Mouse (Mus musculus) G1E (cell line): ENCODE data around the gene Enam. TPM values are rescaled to one million over a fixed set of nuclear protein-coding genes. Genes with fewer than 3 reads are reported as not detected.

Source experiments
- ATAC-seq: 2 replicates; pipeline ENCODE4 v1.8.0; 2016; ENCODE audit warnings: mild to moderate bottlenecking; ENCODE audit not compliant: insufficient number of reproducible peaks, poor library complexity, low FRiP score, severe bottlenecking; ENCODE audit errors: extremely low read depth
- DNase-seq: peaks from one replicate; pipeline ENCODE4 v3.0.0; 2012; ENCODE audit warnings: low spot score
- H3K27me3 ChIP-seq: 2 replicates; pipeline ENCODE4 v1.6.1; 2012; ENCODE audit warnings: mild to moderate bottlenecking, low read length, inconsistent platforms; ENCODE audit not compliant: insufficient read depth
- H3K36me3 ChIP-seq: replicated peaks from 2 replicates; pipeline ENCODE3; 2012; ENCODE audit warnings: mild to moderate bottlenecking, inconsistent platforms
- H3K4me1 ChIP-seq: 2 replicates; pipeline ENCODE4 v1.6.1; 2012; ENCODE audit warnings: low read depth, low read length, inconsistent platforms, mixed read lengths; ENCODE audit not compliant: insufficient read depth
- H3K4me3 ChIP-seq: 2 replicates; pipeline ENCODE4 v1.5.1; 2012; ENCODE audit warnings: low read depth, mild to moderate bottlenecking, inconsistent platforms, low read length, moderate library complexity, mixed read lengths
- H3K9me3 ChIP-seq: replicated peaks from 2 replicates; pipeline ENCODE4 v1.6.1; 2012; ENCODE audit warnings: inconsistent platforms
- CTCF ChIP-seq: IDR thresholded peaks from 2 replicates; pipeline ENCODE4 v1.5.1; 2012; ENCODE audit warnings: low read depth, low read length, inconsistent platforms, mixed read lengths
- GATA2 ChIP-seq: IDR thresholded peaks from 2 replicates; pipeline ENCODE4 v1.6.1; 2012; ENCODE audit warnings: low read depth, low read length, inconsistent platforms, borderline replicate concordance
- polyA plus RNA-seq: library from polyadenylated mRNA; stranded (reverse); fragments of >175 nt; gene quantifications from 2 replicates; pipeline ENCODE4 v1.2.3, GENCODE M21; 2012
- total RNA-seq, 2 experiments: library from RNA; stranded (forward) in 1 of 2; stranded (reverse) in 1 of 2; fragments of 200-1000 nt in 1 of 2; fragments of >200 nt in 1 of 2; fragmentation: Nextera tagmentation in 1 of 2; gene quantifications; 2 replicates each; pipeline ENCODE4 v1.2.3; 2014 to 2017

Enam gene
- total and polyA plus RNA-seq, 3 experiments, result 0.11 TPM; not detected in 2

- TF ChIP-seq GATA2 (no peak), CTCF (peak; percentile 65)
- peak; percentile 85 for DNase-seq
- H3K4me1 ChIP-seq, result peaks cover 18% of the 10 kb centered on the region
- peak within 1 kb of the TSS; percentile 96 for H3K4me3 ChIP-seq
- H3K36me3 ChIP-seq, result peaks cover 22% of the 10 kb centered on the region
- no peaks in the 10 kb centered on the region for H3K27me3 ChIP-seq
- H3K9me3 ChIP-seq, result no peaks in the 10 kb centered on the region
- peak; percentile 87 for ATAC-seq
These were observed 66.5 kb downstream of the Enam start, which contains the start of gene Utp3 for GRCm38 (mm10) chr5:88554086-88554886. TSS of gene Utp3 (plus strand) at chr5:88554462.

Other genes starting within 250 kb of the Enam start
- not detected in 2 replicates for gene Gm7714, start 219.1 kb upstream of the Enam start, total RNA-seq (2014; fragmentation: Nextera tagmentation)
- not detected in 2 replicates for gene Gm7714, start 219.1 kb upstream of the Enam start, total RNA-seq (2017)
- not detected in 2 replicates for gene Gm7714, start 219.1 kb upstream of the Enam start, polyA plus RNA-seq
- not detected in 2 replicates for gene Prol1, start 170.7 kb upstream of the Enam start, total RNA-seq (2014; fragmentation: Nextera tagmentation)
- gene Prol1, start 170.7 kb upstream of the Enam start, total RNA-seq (2017), result not detected in 2 replicates
- gene Prol1, start 170.7 kb upstream of the Enam start, polyA plus RNA-seq, result not detected in 2 replicates
- not detected in 2 replicates for gene Amtn, start 111.9 kb upstream of the Enam start, total RNA-seq (2014; fragmentation: Nextera tagmentation)
- not detected in 2 replicates for gene Amtn, start 111.9 kb upstream of the Enam start, total RNA-seq (2017)
- gene Amtn, start 111.9 kb upstream of the Enam start, polyA plus RNA-seq, result not detected in 2 replicates
- gene Ambn, start 32.0 kb upstream of the Enam start, total RNA-seq (2014; fragmentation: Nextera tagmentation), result not detected in 2 replicates
- not detected in 2 replicates for gene Ambn, start 32.0 kb upstream of the Enam start, total RNA-seq (2017)
- not detected in 2 replicates for gene Ambn, start 32.0 kb upstream of the Enam start, polyA plus RNA-seq
- not detected in 2 replicates for gene Jchain, start 39.9 kb downstream of the Enam start, total RNA-seq (2014; fragmentation: Nextera tagmentation)
- not detected in 2 replicates for gene Jchain, start 39.9 kb downstream of the Enam start, total RNA-seq (2017)
- not detected in 2 replicates for gene Jchain, start 39.9 kb downstream of the Enam start, polyA plus RNA-seq
- 77.0 and 96.8 TPM in 2 replicates for gene Utp3, start 66.5 kb downstream of the Enam start, total RNA-seq (2014; fragmentation: Nextera tagmentation)
- 53.4 and 69.7 TPM in 2 replicates for gene Utp3, start 66.5 kb downstream of the Enam start, total RNA-seq (2017)
- gene Utp3, start 66.5 kb downstream of the Enam start, polyA plus RNA-seq, result 76.1 and 79.6 TPM in 2 replicates
- 11.9 and 14.0 TPM in 2 replicates for gene Rufy3, start 77.1 kb downstream of the Enam start, total RNA-seq (2014; fragmentation: Nextera tagmentation)
- gene Rufy3, start 77.1 kb downstream of the Enam start, total RNA-seq (2017), result 14.7 and 17.0 TPM in 2 replicates
- gene Rufy3, start 77.1 kb downstream of the Enam start, polyA plus RNA-seq, result 2.5 and 3.1 TPM in 2 replicates
- 128 and 145 TPM in 2 replicates for gene Grsf1, start 188.2 kb downstream of the Enam start, total RNA-seq (2014; fragmentation: Nextera tagmentation)
- gene Grsf1, start 188.2 kb downstream of the Enam start, total RNA-seq (2017), result 110 and 130 TPM in 2 replicates
- 57.3 and 87.8 TPM in 2 replicates for gene Grsf1, start 188.2 kb downstream of the Enam start, polyA plus RNA-seq
- gene Mob1b, start 232.9 kb downstream of the Enam start, total RNA-seq (2014; fragmentation: Nextera tagmentation), result 47.9 and 53.0 TPM in 2 replicates
- 16.7 and 20.7 TPM in 2 replicates for gene Mob1b, start 232.9 kb downstream of the Enam start, total RNA-seq (2017)
- 18.4 and 19.5 TPM in 2 replicates for gene Mob1b, start 232.9 kb downstream of the Enam start, polyA plus RNA-seq